Mouse (Mus musculus) cerebellum, adult 2 months (tissue): Measurements from ENCODE around the gene Lmo7.

ENCODE experiments used
- CTCF ChIP-seq: fragments of 200-500 bp; IDR thresholded peaks from 2 replicates; pipeline ENCODE4 v1.5.1; 2011; ENCODE audit warnings: low read depth, mild to moderate bottlenecking, control low read depth, low read length, moderate library complexity, borderline replicate concordance; ENCODE audit not compliant: insufficient read depth
- POLR2A ChIP-seq: fragments of 200-500 bp; IDR thresholded peaks from 2 replicates; pipeline ENCODE4 v1.6.1; 2011; ENCODE audit warnings: low read length, control low read depth, borderline replicate concordance; ENCODE audit not compliant: insufficient read depth

- TF ChIP-seq POLR2A (no peak), CTCF (no peak)
Observed at GRCm38 (mm10) chr14:101842521-101842920, 112.8 kb downstream of the Lmo7 start.
